In the genomic region with DNA sequence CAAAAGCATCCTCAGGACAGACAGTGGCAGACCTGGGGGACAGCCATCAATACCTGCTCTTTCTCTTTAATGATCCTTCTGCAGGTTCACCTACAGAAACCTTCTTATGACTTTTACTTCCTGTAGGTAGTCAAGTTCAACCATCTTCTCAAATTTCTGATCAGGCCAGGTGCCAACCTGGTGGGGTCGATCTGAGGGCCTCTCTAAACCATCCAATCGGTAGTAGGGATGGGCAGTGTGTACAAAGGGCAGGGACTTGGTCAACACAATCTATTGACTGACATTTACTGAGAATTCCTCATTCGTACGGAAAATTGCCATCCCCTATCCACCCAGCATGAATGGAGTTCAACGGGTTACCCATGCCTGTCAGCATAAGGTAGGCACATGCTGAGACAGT, we compare ENCODE assay signal across 14 mouse cellular contexts.
DNase-seq lines count a peak whose midpoint lies in the region; ATAC-seq lines count a peak whose summit lies in the region.
"Had no signal": no experiment of that assay in that cellular context is flagged by ENCODE, and none has a peak within 500 bp of the region (broad histone marks: within the 10 kb centered on the region; RNA-seq: fewer than 3 reads in every experiment).

No protein-coding gene starts in this region.

- intact Hi-C loops in heart, postnatal 36 days (cut with DNase I) = no loop called here
- intact Hi-C loops in gastrocnemius, postnatal 36 days (cut with DNase I) = no loop called here

- peak; percentile 77 for DNase-seq in CD4-positive, CD25-positive, alpha-beta regulatory T cell, adult 2 months (ENCODE audit: low read depth, low spot score)
- DNase-seq in 3T3-L1 (ENCODE audit: low read depth, low spot score) (peak; percentile 8), ZHBTc4 (ENCODE audit: low read depth, low spot score) (peak; percentile 23)
- DNase-seq in forelimb bud, embryonic 11.5 days (ENCODE audit: low read depth, low spot score) = peak; percentile 85
- no peak for DNase-seq in heart, postnatal 36 days
- DNase-seq in neural tube, embryonic 10.5 days (ENCODE audit: extremely low spot score, low spot score) = no peak
- no peak for DNase-seq in gastrocnemius, postnatal 36 days
- DNase-seq: cerebellum, adult 9-10 months; gastrocnemius, postnatal 10 days; lung, embryonic 14.5 days; right cerebral cortex, postnatal 14 days had no signal

- no peak for ATAC-seq in CD4-positive, CD25-positive, alpha-beta regulatory T cell, adult 4 months
- ATAC-seq: forebrain, embryonic 15.5 days; inflammation-experienced regulatory T-cells, adult 6 months had no signal

Comparison
In these comparisons a context has a peak if more than half of its experiments do, and no peak if none do; other contexts are left out.
1. DNase-seq: peak in CD4-positive, CD25-positive, alpha-beta regulatory T cell, adult 2 months (single experiment), 3T3-L1 (single experiment), ZHBTc4 (single experiment) and forelimb bud, embryonic 11.5 days (single experiment); none in heart, postnatal 36 days (0 of 2), neural tube, embryonic 10.5 days (single experiment) and gastrocnemius, postnatal 36 days (0 of 2).